Comparison of ENCODE assay signal across 11 mouse cellular contexts in genomic region chr2:57900580-57901247, GRCm38 (mm10).
DNase-seq lines count a peak whose midpoint lies in the region; ATAC-seq and TF ChIP-seq lines count a peak whose summit lies in the region.
"Had no signal": no experiment of that assay in that cellular context is flagged by ENCODE, and none has a peak within 500 bp of the region (broad histone marks: within the 10 kb centered on the region; RNA-seq: fewer than 3 reads in every experiment).

No protein-coding gene starts in this region.

- H3K4me1 ChIP-seq in heart, embryonic 16.5 days (ENCODE audit: control insufficient read depth, insufficient read depth, low read length) = peaks cover 6% of the 10 kb centered on the region
- no peaks in the 10 kb centered on the region for H3K4me1 ChIP-seq in heart, adult 2 months (ENCODE audit: control insufficient read depth, insufficient read depth, low read length)
- no peaks in the 10 kb centered on the region for H3K4me1 ChIP-seq in forebrain, postnatal 0 days (ENCODE audit: insufficient read depth)
- H3K4me1 ChIP-seq: hindbrain, embryonic 13.5 days; liver, embryonic 13.5 days had no signal

- no peaks in the 10 kb centered on the region for H3K36me3 ChIP-seq in heart, embryonic 16.5 days (ENCODE audit: control insufficient read depth, insufficient read depth)
- H3K36me3 ChIP-seq in heart, adult 2 months (ENCODE audit: control insufficient read depth, insufficient read depth, low read length) = no peaks in the 10 kb centered on the region
- no peaks in the 10 kb centered on the region for H3K36me3 ChIP-seq in forebrain, postnatal 0 days (ENCODE audit: insufficient read depth)
- H3K36me3 ChIP-seq: hindbrain, embryonic 13.5 days; liver, embryonic 13.5 days had no signal

- intact Hi-C loops in heart, adult 2 months (cut with DNase I) = no loop called here
- intact Hi-C loops in left cerebral cortex, postnatal 36 days (cut with DNase I) = no loop called here

- TF ChIP-seq EP300 in heart, adult 2 months (IDR thresholded peaks at IDR 0.05; ENCODE audit: insufficient read depth, low read depth, low read length) = no peak

- no peak for DNase-seq in heart, adult 2 months
- DNase-seq in cerebellum, adult 11 months = peak; percentile 73
- peak; percentile 71 for DNase-seq in forebrain, postnatal 0 days
- peak; percentile 62 to 69 for DNase-seq in left cerebral cortex, postnatal 36 days (ENCODE audit: low spot score in 2 of 2)
- DNase-seq in kidney, postnatal 25 days = no peak
- DNase-seq in urinary bladder, postnatal 14 days (ENCODE audit: low spot score) = no peak
- DNase-seq in spleen, adult 18-20 months = no peak
- DNase-seq: liver, embryonic 13.5 days had no signal

- no peaks in the 10 kb centered on the region for H3K27me3 ChIP-seq in heart, embryonic 16.5 days (ENCODE audit: control insufficient read depth, insufficient read depth, low read length)
- H3K27me3 ChIP-seq in heart, adult 2 months (ENCODE audit: control insufficient read depth, insufficient read depth, low read length) = no peaks in the 10 kb centered on the region
- H3K27me3 ChIP-seq in forebrain, postnatal 0 days (ENCODE audit: insufficient read depth, low read length) = no peaks in the 10 kb centered on the region
- H3K27me3 ChIP-seq: CH12.LX; hindbrain, embryonic 13.5 days; liver, embryonic 13.5 days had no signal

- ATAC-seq in heart, embryonic 16.5 days (replicated peaks; ENCODE audit: extremely low read depth, insufficient read depth, low FRiP score) = no peak
- peak; percentile 63 for ATAC-seq in forebrain, postnatal 0 days

- 31% methylated on average over 9 of the region's 9 CpGs for WGBS in heart, embryonic 16.5 days
- WGBS in heart, adult 2 months = 39% methylated on average over 9 of the region's 9 CpGs
- 39% methylated on average over 9 of the region's 9 CpGs for WGBS in forebrain, postnatal 0 days

- H3K4me3 ChIP-seq in heart, embryonic 16.5 days (ENCODE audit: low read length) = no peak overlapping the region
- no peak overlapping the region for H3K4me3 ChIP-seq in heart, adult 2 months
- H3K4me3 ChIP-seq in forebrain, postnatal 0 days (ENCODE audit: low read depth, low read length) = no peak overlapping the region
- H3K4me3 ChIP-seq: hindbrain, embryonic 13.5 days; liver, embryonic 13.5 days had no signal

- H3K9ac ChIP-seq in heart, embryonic 16.5 days (ENCODE audit: low read length) = no peak overlapping the region
- H3K9ac ChIP-seq in heart, adult 2 months (ENCODE audit: low read depth, low read length) = no peak overlapping the region
- no peak overlapping the region for H3K9ac ChIP-seq in forebrain, postnatal 0 days
- H3K9ac ChIP-seq: hindbrain, embryonic 13.5 days; liver, embryonic 13.5 days had no signal

- H3K79me2 ChIP-seq in heart, adult 2 months (replicated peaks; ENCODE audit: control insufficient read depth, insufficient read depth, low read length) = no peaks in the 10 kb centered on the region

- no peak for TF ChIP-seq POLR2A in heart, adult 2 months (IDR thresholded peaks at IDR 0.05; ENCODE audit: insufficient read depth, low read depth, low read length)

- H3K4me2 ChIP-seq in heart, embryonic 16.5 days (ENCODE audit: low read depth, low read length) = peak overlapping the region; percentile 32; the same call in 1 of the 2 replicates
- no peak overlapping the region for H3K4me2 ChIP-seq in forebrain, postnatal 0 days (ENCODE audit: low read depth)
- H3K4me2 ChIP-seq: hindbrain, embryonic 13.5 days; liver, embryonic 13.5 days had no signal

- H3K27ac ChIP-seq in heart, embryonic 16.5 days (ENCODE audit: low read length) = no peak overlapping the region
- no peak overlapping the region for H3K27ac ChIP-seq in heart, adult 2 months
- H3K27ac ChIP-seq in forebrain, postnatal 0 days (ENCODE audit: low read depth, low read length) = no peak overlapping the region
- H3K27ac ChIP-seq: hindbrain, embryonic 13.5 days; liver, embryonic 13.5 days had no signal

- TF ChIP-seq CTCF in heart, adult 2 months (IDR thresholded peaks at IDR 0.05) = no peak
- TF ChIP-seq CTCF in forebrain, postnatal 0 days (IDR thresholded peaks at IDR 0.05; ENCODE audit: low read depth) = no peak

- H3K9me3 ChIP-seq in heart, embryonic 16.5 days (replicated peaks; ENCODE audit: control insufficient read depth, low read length) = no peaks in the 10 kb centered on the region
- no peaks in the 10 kb centered on the region for H3K9me3 ChIP-seq in forebrain, postnatal 0 days (ENCODE audit: low read length)
- H3K9me3 ChIP-seq: hindbrain, embryonic 13.5 days; liver, embryonic 13.5 days had no signal

Comparison
In these comparisons a context has a peak if more than half of its experiments do, and no peak if none do; other contexts are left out.
1. DNase-seq: peak in cerebellum, adult 11 months (single experiment), forebrain, postnatal 0 days (single experiment) and left cerebral cortex, postnatal 36 days (2 of 2); none in heart, adult 2 months (0 of 2), kidney, postnatal 25 days (0 of 2), urinary bladder, postnatal 14 days (single experiment) and spleen, adult 18-20 months (0 of 2).